Mouse (Mus musculus) CH12.LX (cell line): ENCODE results near the gene Fnip1. TPM values are rescaled to one million over a fixed set of nuclear protein-coding genes. Genes with fewer than 3 reads are reported as not detected.

Source experiments
- DNase-seq: peaks from one replicate; pipeline ENCODE4 v3.0.0-alpha.2; 2013; ENCODE audit errors: extremely low read depth
- H3K27ac ChIP-seq: 2 replicates; pipeline ENCODE4 v1.5.1; 2012; ENCODE audit warnings: low read depth, mild to moderate bottlenecking, control low read depth, moderate library complexity; ENCODE audit not compliant: insufficient read depth
- H3K27me3 ChIP-seq: replicated peaks from 2 replicates; pipeline ENCODE3; 2012; ENCODE audit warnings: inconsistent platforms
- H3K36me3 ChIP-seq, 2 experiments: replicated peaks in 1 of 2; 2 replicates each; pipeline versions ENCODE3 to v1.6.1; 2012; ENCODE audit warnings: inconsistent platforms in 1 of 2, low read length in 1 of 2, mild to moderate bottlenecking in 1 of 2, mixed read lengths in 1 of 2, moderate library complexity in 1 of 2; ENCODE audit not compliant: control insufficient read depth in 1 of 2, insufficient read depth in 1 of 2
- H3K4me1 ChIP-seq, 2 experiments: 2 replicates each; pipeline ENCODE4 v1.6.1; 2012; ENCODE audit warnings: inconsistent platforms in 1 of 2, moderate library complexity in 1 of 2; ENCODE audit not compliant: insufficient read depth in 2 of 2, control insufficient read depth in 1 of 2
- H3K4me2 ChIP-seq: 2 replicates; pipeline ENCODE4 v1.6.1; 2012; ENCODE audit warnings: low read depth, mild to moderate bottlenecking, control low read depth; ENCODE audit not compliant: poor library complexity, insufficient read depth, severe bottlenecking
- H3K4me3 ChIP-seq, 3 experiments: fragments of 150-350 bp in 1 of 3; sonication (generic) in 1 of 3; replicated peaks in 1 of 3; 2 replicates each; pipeline versions ENCODE3 to v1.5.1; 2011 to 2012; ENCODE audit warnings: low read depth in 2 of 3, low read length in 2 of 3, mild to moderate bottlenecking in 2 of 3, moderate library complexity in 2 of 3, control low read depth in 1 of 3, improper control_type of control experiment in 1 of 3, inconsistent platforms in 1 of 3, mixed read lengths in 1 of 3; ENCODE audit not compliant: poor library complexity in 1 of 3
- H3K79me2 ChIP-seq: replicated peaks from 2 replicates; pipeline ENCODE4 v1.6.1; 2012; ENCODE audit warnings: mild to moderate bottlenecking, moderate library complexity; ENCODE audit not compliant: control insufficient read depth, poor library complexity, insufficient read depth, severe bottlenecking; ENCODE audit errors: extremely low read depth
- H3K9ac ChIP-seq: 2 replicates; pipeline ENCODE4 v1.6.1; 2012; ENCODE audit warnings: low read depth, mild to moderate bottlenecking, control low read depth, moderate library complexity; ENCODE audit not compliant: insufficient read depth
- H3K9me3 ChIP-seq: replicated peaks from 2 replicates; pipeline ENCODE3; 2012; ENCODE audit warnings: low read length, inconsistent platforms, mixed read lengths
- BHLHE40 ChIP-seq: IDR thresholded peaks from 2 replicates; pipeline ENCODE4 v1.6.1; 2011; ENCODE audit warnings: mild to moderate bottlenecking, low read depth, low read length, improper control_type of control experiment
- CHD1 ChIP-seq: IDR thresholded peaks from 2 replicates; pipeline ENCODE4 v1.6.1; 2012; ENCODE audit warnings: low read depth, low read length, improper control_type of control experiment, inconsistent platforms
- CHD2 ChIP-seq: IDR thresholded peaks from 2 replicates; pipeline ENCODE4 v1.6.1; 2011; ENCODE audit warnings: low read length, improper control_type of control experiment
- CTCF ChIP-seq, 2 experiments: IDR thresholded peaks in 1 of 2; conservative IDR thresholded peaks in 1 of 2; 2 replicates each; pipeline ENCODE4 v1.5.1; 2011 to 2012; ENCODE audit warnings: low read depth in 2 of 2, low read length in 2 of 2, improper control_type of control experiment in 1 of 2, inconsistent platforms in 1 of 2, mild to moderate bottlenecking in 1 of 2, moderate library complexity in 1 of 2
- E2F4 ChIP-seq: IDR thresholded peaks from 2 replicates; pipeline ENCODE4 v1.6.1; 2011; ENCODE audit warnings: low read depth, low read length, improper control_type of control experiment; ENCODE audit not compliant: insufficient replicate concordance
- ELF1 ChIP-seq: IDR thresholded peaks from 2 replicates; pipeline ENCODE4 v1.6.1; 2014; ENCODE audit warnings: low read depth, mild to moderate bottlenecking, inconsistent platforms, low read length, improper control_type of control experiment
- ETS1 ChIP-seq: conservative IDR thresholded peaks from 2 replicates; pipeline ENCODE4 v1.6.1; 2012; ENCODE audit warnings: low read depth, mild to moderate bottlenecking, inconsistent platforms, low read length, improper control_type of control experiment, moderate library complexity
- GABPA ChIP-seq: IDR thresholded peaks from 2 replicates; pipeline ENCODE4 v1.6.1; 2012; ENCODE audit warnings: low read depth, low read length, improper control_type of control experiment, inconsistent platforms; ENCODE audit not compliant: insufficient replicate concordance
- HCFC1 ChIP-seq: IDR thresholded peaks from 2 replicates; pipeline ENCODE4 v1.6.1; 2012; ENCODE audit warnings: low read depth, mild to moderate bottlenecking, inconsistent platforms, low read length, improper control_type of control experiment
- JUN ChIP-seq: IDR thresholded peaks from 2 replicates; pipeline ENCODE4 v1.6.1; 2011; ENCODE audit warnings: low read depth, mild to moderate bottlenecking, low read length, improper control_type of control experiment, moderate library complexity; ENCODE audit not compliant: insufficient read depth
- JUND ChIP-seq: conservative IDR thresholded peaks from 2 replicates; pipeline ENCODE4 v1.6.1; 2011; ENCODE audit warnings: low read depth, low read length, improper control_type of control experiment
- MAFK ChIP-seq: IDR thresholded peaks from 2 replicates; pipeline ENCODE4 v1.6.1; 2011; ENCODE audit warnings: low read length, improper control_type of control experiment; ENCODE audit not compliant: insufficient replicate concordance
- MAX ChIP-seq: IDR thresholded peaks from 2 replicates; pipeline ENCODE4 v1.6.1; 2011; ENCODE audit warnings: low read length, improper control_type of control experiment
- MAZ ChIP-seq: IDR thresholded peaks from 2 replicates; pipeline ENCODE4 v1.6.1; 2012; ENCODE audit warnings: low read depth, mild to moderate bottlenecking, inconsistent platforms, low read length, improper control_type of control experiment, moderate library complexity
- MXI1 ChIP-seq: IDR thresholded peaks from 2 replicates; pipeline ENCODE4 v1.6.1; 2011; ENCODE audit warnings: mild to moderate bottlenecking, low read depth, low read length, improper control_type of control experiment
- NELFE ChIP-seq: IDR thresholded peaks from 2 replicates; pipeline ENCODE4 v1.6.1; 2011; ENCODE audit warnings: low read depth, low read length, improper control_type of control experiment
- NRF1 ChIP-seq: IDR thresholded peaks from 2 replicates; pipeline ENCODE4 v1.6.1; 2014; ENCODE audit warnings: low read depth, mild to moderate bottlenecking, inconsistent platforms, low read length, improper control_type of control experiment, moderate library complexity
- PAX5 ChIP-seq: IDR thresholded peaks from 2 replicates; pipeline ENCODE4 v1.6.1; 2012; ENCODE audit warnings: low read length, inconsistent platforms, mixed read lengths
- RCOR1 ChIP-seq: conservative IDR thresholded peaks from 2 replicates; pipeline ENCODE4 v1.6.1; 2012; ENCODE audit warnings: low read depth, mild to moderate bottlenecking, inconsistent platforms, low read length, improper control_type of control experiment
- TCF12 ChIP-seq: IDR thresholded peaks from 2 replicates; pipeline ENCODE4 v1.6.1; 2014; ENCODE audit warnings: low read depth, mild to moderate bottlenecking, inconsistent platforms, low read length, improper control_type of control experiment
- UBTF ChIP-seq: IDR thresholded peaks from 2 replicates; pipeline ENCODE4 v1.6.1; 2012; ENCODE audit warnings: low read depth, mild to moderate bottlenecking, inconsistent platforms, low read length, improper control_type of control experiment, moderate library complexity
- USF1 ChIP-seq: IDR thresholded peaks from 2 replicates; pipeline ENCODE4 v1.6.1; 2014; ENCODE audit warnings: low read depth, mild to moderate bottlenecking, inconsistent platforms, low read length, improper control_type of control experiment
- ZC3H11A ChIP-seq: IDR thresholded peaks from 2 replicates; pipeline ENCODE4 v1.6.1; 2012; ENCODE audit warnings: low read depth, mild to moderate bottlenecking, inconsistent platforms, low read length, improper control_type of control experiment
- ZMIZ1 ChIP-seq: IDR thresholded peaks from 2 replicates; pipeline ENCODE4 v1.6.1; 2012; ENCODE audit warnings: low read depth, mild to moderate bottlenecking, inconsistent platforms, low read length, improper control_type of control experiment
- dilution Hi-C: fragments of 300-500 bp; cut with MboI; formaldehyde crosslinking; loops from 2 replicates; pipeline ENCODE4 v1.14.3; 2020; ENCODE audit warnings: low sequenced_read_pairs; ENCODE audit not compliant: extremely low pct_unique_long_range_greater_than_20kb, extremely low pct_ligation_motif_present
- in situ Hi-C: fragments of 300-500 bp; cut with MboI; formaldehyde crosslinking; loops from 3 replicates; pipeline ENCODE4 v1.14.3; 2019; ENCODE audit warnings: low sequenced_read_pairs, low pct_ligation_motif_present, low pct_unique_long_range_greater_than_20kb, mixed read lengths
- polyA plus RNA-seq: library from polyadenylated mRNA; unstranded; fragments of >175 nt; gene quantifications from 2 replicates; pipeline ENCODE4 v1.2.1, GENCODE M21; 2012; ENCODE audit warnings: low read depth; ENCODE audit not compliant: insufficient read length
- total RNA-seq, 2 experiments: library from RNA; depleted of rRNA; stranded (reverse); fragments of 300-350 nt in 1 of 2; fragments of >200 nt in 1 of 2; gene quantifications; 2 replicates each; pipeline ENCODE4 v1.2.3; 2012 to 2014

Gene Fnip1
- total and polyA plus RNA-seq, 3 experiments: 15.4 to 24.5 (median 21.8) TPM

GRCm38 (mm10) chr11:54426267-54426666 is 11.7 kb upstream of the Fnip1 start:
- no peak overlapping the region for H3K4me2 ChIP-seq
- H3K4me1 ChIP-seq: peaks cover 6 to 8% of the 10 kb centered on the region in 2 experiments; a peak in 2 of 4 replicates
- in situ Hi-C loops (no loop called here), dilution Hi-C loops (no loop called here)
- no peaks in the 10 kb centered on the region for H3K27me3 ChIP-seq
- no peak for TF ChIP-seq RCOR1
- no peak for TF ChIP-seq NRF1
- TF ChIP-seq TCF12: no peak
- TF ChIP-seq ZC3H11A: no peak
- no peak for TF ChIP-seq NELFE
- no peak for TF ChIP-seq ETS1
- no peak for TF ChIP-seq BHLHE40
- no peak for TF ChIP-seq MXI1
- no peak for TF ChIP-seq E2F4
- no peak for TF ChIP-seq CTCF (conservative IDR thresholded peaks at IDR 0.05 in 1 of 2, IDR thresholded peaks at IDR 0.05 in 1 of 2; ENCODE audit: low read depth in 2 of 2, low read length in 2 of 2)
- H3K36me3 ChIP-seq: no peaks in the 10 kb centered on the region
- H3K9ac ChIP-seq: no peak overlapping the region
- no peak for DNase-seq
- H3K79me2 ChIP-seq: no peaks in the 10 kb centered on the region
- no peak overlapping the region for H3K4me3 ChIP-seq
- H3K9me3 ChIP-seq: no peaks in the 10 kb centered on the region
- no peak overlapping the region for H3K27ac ChIP-seq

- no peak for DNase-seq
- Histone ChIP-seq H3K4me3 (no peak overlapping the region), H3K9ac (no peak overlapping the region), H3K27me3 (no peaks in the 10 kb centered on the region), H3K36me3 (no peaks in the 10 kb centered on the region), H3K9me3 (no peaks in the 10 kb centered on the region), H3K4me2 (no peak overlapping the region; the same call in 1 of the 2 replicates), H3K4me1 (peaks cover 6 to 8% of the 10 kb centered on the region in 2 experiments; a peak in 2 of 4 replicates), H3K27ac (no peak overlapping the region), H3K79me2 (no peaks in the 10 kb centered on the region)
- TF ChIP-seq HCFC1 (no peak), MAFK (0 out of 2 replicates have a peak, but pooled peaks have one; percentile 34)
- in situ Hi-C loops (no loop called here), dilution Hi-C loops (no loop called here)
Measured at GRCm38 (mm10) chr11:54427138-54427537, 10.9 kb upstream of the Fnip1 start.

- DNase-seq: no peak
- peak overlapping the region; percentile 23; the same call in 1 of the 2 replicates for H3K4me2 ChIP-seq
- H3K27ac ChIP-seq: no peak overlapping the region
- H3K79me2 ChIP-seq: no peaks in the 10 kb centered on the region
- peaks cover 6 to 8% of the 10 kb centered on the region in 2 experiments; a peak in 2 of 4 replicates for H3K4me1 ChIP-seq
- H3K36me3 ChIP-seq: no peaks in the 10 kb centered on the region
- in situ Hi-C loops (no loop called here), dilution Hi-C loops (no loop called here)
- H3K9me3 ChIP-seq: no peaks in the 10 kb centered on the region
- no peak overlapping the region for H3K4me3 ChIP-seq
- no peak overlapping the region for H3K9ac ChIP-seq
- H3K27me3 ChIP-seq: no peaks in the 10 kb centered on the region
- TF ChIP-seq PAX5: no peak
- no peak for TF ChIP-seq RCOR1
- no peak for TF ChIP-seq JUN
- TF ChIP-seq MAFK: no peak
- TF ChIP-seq BHLHE40: no peak
- TF ChIP-seq MAX: no peak
- no peak for TF ChIP-seq ELF1
- TF ChIP-seq JUND: no peak
- no peak for TF ChIP-seq MAZ
- TF ChIP-seq UBTF: no peak
- TF ChIP-seq CHD2: no peak
- no peak for TF ChIP-seq MXI1
- TF ChIP-seq ZMIZ1: no peak
- no peak for TF ChIP-seq USF1
- no peak for TF ChIP-seq CHD1
- TF ChIP-seq CTCF (conservative IDR thresholded peaks at IDR 0.05 in 1 of 2, IDR thresholded peaks at IDR 0.05 in 1 of 2; ENCODE audit: low read depth in 2 of 2, low read length in 2 of 2): no peak
- no peak for TF ChIP-seq GABPA
Measured at GRCm38 (mm10) chr11:54427695-54428352, 10.2 kb upstream of the Fnip1 start.
